Mouse (Mus musculus) macrophage (primary cell): Measurements from ENCODE around the gene Srebf2. TPM values are rescaled to one million over a fixed set of nuclear protein-coding genes. Genes with fewer than 3 reads are reported as not detected.
"Not testable (repeated sequence)": the region's sequence is repeated elsewhere in the genome, so short reads cannot be mapped to it uniquely, and the experiment has no call there.

Experiments
- H3K27ac ChIP-seq: fragments of 350-480 bp; formaldehyde crosslinking; 2 replicates; pipeline ENCODE4 v1.9.0; 2021
- H3K36me3 ChIP-seq: fragments of 350-480 bp; formaldehyde crosslinking; 2 replicates; pipeline ENCODE4 v1.9.0; 2021; ENCODE audit errors: inconsistent target
- H3K4me3 ChIP-seq: fragments of 350-480 bp; formaldehyde crosslinking; 2 replicates; pipeline ENCODE4 v1.9.0; 2021; ENCODE audit errors: inconsistent target
- H3K79me2 ChIP-seq: fragments of 350-480 bp; formaldehyde crosslinking; 2 replicates; pipeline ENCODE4 v1.9.0; 2021; ENCODE audit errors: inconsistent target
- WGBS: methylation state at CpG from one replicate; pipeline ENCODE4 v1.1.7; 2026; ENCODE audit warnings: inconsistent platforms; ENCODE audit not compliant: missing documents; 5-methylcytosine and 5-hydroxymethylcytosine counted together
- polyA plus RNA-seq: library from polyadenylated mRNA; stranded (reverse); fragments of 250-400 nt; gene quantifications from 3 replicates; pipeline ENCODE4 v1.2.4, GENCODE M21; 2018; ENCODE audit warnings: inconsistent platforms
- total RNA-seq, 78 experiments: library from RNA; depleted of rRNA; stranded (reverse); fragments of 250-400 nt; gene quantifications; 1 replicate in 9 of 78; 2 replicates in 24 of 78; 3 replicates in 43 of 78; 4 replicates in 2 of 78; pipeline ENCODE4 v1.2.4; 2018; ENCODE audit warnings: inconsistent platforms in 56 of 78

Srebf2 gene
- total RNA-seq (2018; cell fraction: chromatin; rRNA removed) = 100 to 1,000 TPM in 14 of 26 experiments, 10 to 100 TPM in 12; 60.9 to 181 (median 103) TPM
- 100 to 1,000 TPM in 9 of 26 experiments, 10 to 100 TPM in 17; 64.9 to 127 (median 91.5) TPM for total RNA-seq (2018; cell fraction: cytosol; rRNA removed)
- total RNA-seq (2018; cell fraction: nucleus; rRNA removed) = 100 to 1,000 TPM in 23 of 26 experiments, 10 to 100 TPM in 3; 88.9 to 183 (median 130) TPM
- 41.2 to 100 TPM (median 69.4 TPM) in 3 replicates for polyA plus RNA-seq

GRCm38 (mm10) chr15:82146770-82147610 is at the start of gene Srebf2:
Gene Srebf2 (plus strand): TSS chr15:82147181.
- Histone ChIP-seq H3K4me3 (peak within 1 kb of the TSS; percentile 82), H3K36me3 (no peaks in the 10 kb centered on the region), H3K79me2 (peaks cover 44% of the 10 kb centered on the region), H3K27ac (peak within 1 kb of the TSS; percentile 95)
- WGBS = 1% methylated on average over 79 of the region's 79 CpGs

- 30% methylated on average over 8 of the region's 8 CpGs for WGBS
- no peak overlapping the region for H3K4me3 ChIP-seq
- H3K27ac ChIP-seq = no peak overlapping the region
- H3K79me2 ChIP-seq = no peaks in the 10 kb centered on the region
- H3K36me3 ChIP-seq = no peaks in the 10 kb centered on the region
Measured at GRCm38 (mm10) chr15:82106953-82107555, 39.9 kb upstream of the Srebf2 start.

- no peaks in the 10 kb centered on the region for H3K36me3 ChIP-seq
- no peak overlapping the region for H3K4me3 ChIP-seq
- no peaks in the 10 kb centered on the region for H3K79me2 ChIP-seq
- no peak overlapping the region for H3K27ac ChIP-seq
- WGBS = 89% methylated on average over 8 of the region's 8 CpGs
Measured at GRCm38 (mm10) chr15:82120544-82120943, 26.4 kb upstream of the Srebf2 start.

GRCm38 (mm10) chr15:82126690-82127089 is 20.3 kb upstream of the Srebf2 start:
- not testable (repeated sequence) for H3K36me3 ChIP-seq, H3K4me3 ChIP-seq, H3K79me2 ChIP-seq
- peak overlapping the region; percentile 84 for H3K27ac ChIP-seq
- WGBS = 90% methylated on average over 4 of the region's 4 CpGs

- Histone ChIP-seq H3K36me3 (no peaks in the 10 kb centered on the region), H3K4me3 (peak within 1 kb of the TSS; percentile 87), H3K79me2 (peaks cover 7% of the 10 kb centered on the region; the same call in 1 of the 2 replicates), H3K27ac (peak within 1 kb of the TSS; percentile 84)
- WGBS = 1% methylated on average over 74 of the region's 74 CpGs
Measured at GRCm38 (mm10) chr15:82127426-82128374, 19.3 kb upstream of the Srebf2 start, which contains the start of gene Ccdc134. Gene Ccdc134 (plus strand): TSS chr15:82127922.

GRCm38 (mm10) chr15:82128398-82128797 is 18.6 kb upstream of the Srebf2 start:
- peak overlapping the region; percentile 87 for H3K4me3 ChIP-seq
- WGBS = 6% methylated on average over 5 of the region's 5 CpGs
- no peaks in the 10 kb centered on the region for H3K36me3 ChIP-seq
- peak overlapping the region; percentile 62 for H3K27ac ChIP-seq
- peaks cover 7% of the 10 kb centered on the region; the same call in 1 of the 2 replicates for H3K79me2 ChIP-seq

- Histone ChIP-seq H3K79me2 (peaks cover 7% of the 10 kb centered on the region; the same call in 1 of the 2 replicates), H3K36me3 (no peaks in the 10 kb centered on the region), H3K4me3 (no peak overlapping the region), H3K27ac (no peak overlapping the region)
- 72% methylated on average over 6 of the region's 7 CpGs for WGBS
Measured at GRCm38 (mm10) chr15:82130599-82130998, 16.4 kb upstream of the Srebf2 start.

- Histone ChIP-seq H3K4me3 (no peak overlapping the region), H3K79me2 (no peaks in the 10 kb centered on the region), H3K36me3 (no peaks in the 10 kb centered on the region), H3K27ac (no peak overlapping the region)
- WGBS = 95% methylated on average over 4 of the region's 4 CpGs
Measured at GRCm38 (mm10) chr15:82135372-82135771, 11.6 kb upstream of the Srebf2 start.

GRCm38 (mm10) chr15:82138565-82138964 is 8.4 kb upstream of the Srebf2 start:
- H3K4me3 ChIP-seq = no peak overlapping the region
- H3K36me3 ChIP-seq = peaks cover 5% of the 10 kb centered on the region; the same call in 1 of the 2 replicates
- H3K27ac ChIP-seq = no peak overlapping the region
- H3K79me2 ChIP-seq = no peaks in the 10 kb centered on the region
- 46% methylated on average over 4 of the region's 4 CpGs for WGBS

GRCm38 (mm10) chr15:82139196-82139595 is 7.8 kb upstream of the Srebf2 start:
- Histone ChIP-seq H3K36me3 (peaks cover 5% of the 10 kb centered on the region; the same call in 1 of the 2 replicates), H3K79me2 (no peaks in the 10 kb centered on the region), H3K27ac (no peak overlapping the region), H3K4me3 (no peak overlapping the region)
- WGBS = 90% methylated on average over 8 of the region's 8 CpGs

GRCm38 (mm10) chr15:82140355-82140754 is 6.6 kb upstream of the Srebf2 start:
- Histone ChIP-seq H3K36me3 (peaks cover 5% of the 10 kb centered on the region; the same call in 1 of the 2 replicates), H3K79me2 (no peaks in the 10 kb centered on the region), H3K27ac (no peak overlapping the region), H3K4me3 (no peak overlapping the region)
- WGBS = 92% methylated on average over 3 of the region's 3 CpGs

GRCm38 (mm10) chr15:82144157-82144556 is 2.8 kb upstream of the Srebf2 start:
- H3K79me2 ChIP-seq = peaks cover 16% of the 10 kb centered on the region
- no peak overlapping the region for H3K4me3 ChIP-seq
- H3K27ac ChIP-seq = no peak overlapping the region
- H3K36me3 ChIP-seq = peaks cover 5% of the 10 kb centered on the region; the same call in 1 of the 2 replicates
- WGBS = 98% methylated on average over 5 of the region's 5 CpGs

GRCm38 (mm10) chr15:82145408-82145807 is 1.6 kb upstream of the Srebf2 start:
- no peak overlapping the region for H3K4me3 ChIP-seq
- H3K79me2 ChIP-seq = peaks cover 28% of the 10 kb centered on the region
- H3K27ac ChIP-seq = peak overlapping the region; percentile 95
- 93% methylated on average over 2 of the region's 2 CpGs for WGBS
- peaks cover 5% of the 10 kb centered on the region; the same call in 1 of the 2 replicates for H3K36me3 ChIP-seq
